Mouse (Mus musculus) erythroblast, embryonic 14.5 days (primary cell): ENCODE measurements around the gene Gm9857.

Source experiments
- GATA1 ChIP-seq: IDR thresholded peaks from 2 replicates; pipeline ENCODE4 v1.6.1; 2012; ENCODE audit warnings: low read length, inconsistent platforms, mixed read lengths
- TAL1 ChIP-seq: IDR thresholded peaks from 3 replicates; pipeline ENCODE4 v1.6.1; 2012; ENCODE audit warnings: low read length, inconsistent platforms, mixed read lengths

GRCm38 (mm10) chr3:108926308-108926707 is 13.9 kb downstream of the Gm9857 start:
- TF ChIP-seq TAL1 (no peak), GATA1 (no peak)
